Mouse (Mus musculus): Measurements from ENCODE around the gene Olfr1281.
"Not testable (repeated sequence)": the region's sequence is repeated elsewhere in the genome, so short reads cannot be mapped to it uniquely, and the experiment has no call there.

Olfr1281 gene

GRCm38 (mm10) chr2:111326220-111326619 lies at the start of gene Olfr1281:
TSS of gene Olfr1281 (plus strand) at chr2:111326520.
- no peak for DNase-seq

DNA sequence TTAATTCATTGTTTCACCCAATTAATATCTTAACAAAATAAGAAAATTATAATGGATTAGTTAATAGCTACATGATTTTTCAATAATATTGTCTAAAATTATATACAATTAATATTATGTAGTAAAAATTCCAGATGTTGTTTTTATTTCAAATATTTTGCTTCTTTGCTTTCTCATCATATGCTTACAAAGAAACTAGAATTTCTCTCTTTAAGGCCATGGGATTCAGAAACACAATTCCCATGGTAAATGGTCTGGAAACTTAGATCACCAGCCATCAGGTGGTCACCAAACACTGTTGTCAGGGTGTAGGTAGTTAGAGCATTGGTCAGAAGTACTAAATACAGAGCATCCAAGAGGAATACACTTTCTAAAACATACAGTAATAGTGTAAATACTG lies 36.5 kb upstream of the Olfr1281 start, which contains the start of gene Olfr1278:
Gene Olfr1278, plus strand, starts transcription at position 301 of the 400 bp plus-strand sequence.
- DNase-seq: no peak

DNA sequence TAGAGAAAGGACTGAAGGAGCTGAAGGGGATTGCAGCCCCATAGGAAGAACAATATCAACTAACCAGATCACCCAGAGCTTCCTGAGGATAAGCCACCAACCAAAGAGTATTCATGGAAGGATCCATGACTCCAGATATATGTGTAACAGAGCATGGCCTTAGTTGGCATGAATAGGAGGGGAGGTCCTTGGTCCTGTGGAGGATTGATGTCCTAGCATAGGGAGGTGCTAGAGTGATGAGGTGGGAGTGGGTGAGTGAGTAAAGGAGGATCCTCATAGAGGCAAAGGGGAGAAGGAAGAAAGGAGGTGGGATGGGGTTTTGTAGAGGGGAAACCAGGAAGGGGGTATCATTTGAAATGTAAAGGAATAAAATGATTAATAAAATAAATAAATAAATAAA lies 27.8 kb upstream of the Olfr1281 start:
- no peak for DNase-seq

GRCm38 (mm10) chr2:111300374-111300773 lies 25.9 kb upstream of the Olfr1281 start, which contains the start of gene Olfr1279:
TSS of gene Olfr1279 (plus strand) at chr2:111300635.
- DNase-seq: no peak

GRCm38 (mm10) chr2:111313717-111314116 lies 12.6 kb upstream of the Olfr1281 start, which contains the start of gene Olfr1280:
TSS of gene Olfr1280 (plus strand) at chr2:111314017.
- DNase-seq: no peak

DNA sequence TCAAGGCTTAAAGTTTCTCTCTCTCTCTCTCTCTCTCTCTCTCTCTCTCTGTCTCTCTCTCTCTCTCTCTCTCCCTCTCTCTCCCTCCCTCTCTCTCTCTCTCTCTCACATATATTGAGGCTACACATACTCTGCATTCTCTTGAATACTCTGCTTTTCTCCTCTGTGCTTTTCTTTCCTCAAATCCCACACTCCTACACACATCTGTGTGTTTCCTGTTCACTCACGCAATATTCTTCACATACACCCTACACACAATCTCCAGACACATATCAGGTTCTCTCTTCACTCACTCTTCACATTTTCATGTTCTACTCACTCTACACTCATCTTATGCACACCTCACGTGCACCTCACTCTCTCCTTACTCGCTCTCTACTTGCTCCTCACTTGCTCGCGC lies 7.4 kb downstream of the Olfr1281 start:
- not testable (repeated sequence) for DNase-seq

DNA sequence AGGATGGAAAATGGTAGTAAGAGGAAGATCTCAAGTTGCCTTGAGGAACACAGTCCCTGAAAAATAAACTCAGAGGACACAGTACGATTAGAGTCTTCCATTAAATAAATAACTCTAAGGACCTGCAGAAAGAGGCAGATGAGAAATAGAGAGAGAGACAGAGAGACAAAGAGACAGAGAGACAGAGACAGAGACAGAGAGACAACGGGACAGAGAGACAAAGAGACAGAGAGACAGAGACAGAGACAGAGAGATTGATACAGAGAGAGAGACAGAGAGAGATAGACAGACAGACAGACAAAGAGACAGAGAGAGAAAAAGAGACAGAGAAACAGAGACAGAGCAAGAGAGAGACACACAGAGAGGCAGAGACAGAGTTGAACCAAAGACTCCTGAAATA lies 9.7 kb downstream of the Olfr1281 start, which contains the start of gene Olfr1282:
Gene Olfr1282, minus strand, starts transcription at position 101 of the 400 bp plus-strand sequence.
- no peak for DNase-seq

- DNase-seq: no peak
Measured at GRCm38 (mm10) chr2:111366490-111366889, 40.2 kb downstream of the Olfr1281 start, which contains the start of gene Olfr1283. TSS of gene Olfr1283 (plus strand) at chr2:111366790.

- no peak for DNase-seq
Measured at GRCm38 (mm10) chr2:111375222-111375621, 48.9 kb downstream of the Olfr1281 start, which contains the start of gene Olfr1284. TSS of gene Olfr1284 (plus strand) at chr2:111375522.

Data from spleen, adult 18-20 months (tissue).